Mouse (Mus musculus) frontal cortex, postnatal 14 days (tissue): ENCODE data around the gene Cbwd1.
"Not testable (repeated sequence)": the region's sequence is repeated elsewhere in the genome, so short reads cannot be mapped to it uniquely, and the experiment has no call there.

Experiments used
- DNase-seq, 2 experiments: peaks; one replicate each; pipeline ENCODE4 v3.0.0; 2022; ENCODE audit warnings: low spot score in 2 of 2

Gene Cbwd1

DNA sequence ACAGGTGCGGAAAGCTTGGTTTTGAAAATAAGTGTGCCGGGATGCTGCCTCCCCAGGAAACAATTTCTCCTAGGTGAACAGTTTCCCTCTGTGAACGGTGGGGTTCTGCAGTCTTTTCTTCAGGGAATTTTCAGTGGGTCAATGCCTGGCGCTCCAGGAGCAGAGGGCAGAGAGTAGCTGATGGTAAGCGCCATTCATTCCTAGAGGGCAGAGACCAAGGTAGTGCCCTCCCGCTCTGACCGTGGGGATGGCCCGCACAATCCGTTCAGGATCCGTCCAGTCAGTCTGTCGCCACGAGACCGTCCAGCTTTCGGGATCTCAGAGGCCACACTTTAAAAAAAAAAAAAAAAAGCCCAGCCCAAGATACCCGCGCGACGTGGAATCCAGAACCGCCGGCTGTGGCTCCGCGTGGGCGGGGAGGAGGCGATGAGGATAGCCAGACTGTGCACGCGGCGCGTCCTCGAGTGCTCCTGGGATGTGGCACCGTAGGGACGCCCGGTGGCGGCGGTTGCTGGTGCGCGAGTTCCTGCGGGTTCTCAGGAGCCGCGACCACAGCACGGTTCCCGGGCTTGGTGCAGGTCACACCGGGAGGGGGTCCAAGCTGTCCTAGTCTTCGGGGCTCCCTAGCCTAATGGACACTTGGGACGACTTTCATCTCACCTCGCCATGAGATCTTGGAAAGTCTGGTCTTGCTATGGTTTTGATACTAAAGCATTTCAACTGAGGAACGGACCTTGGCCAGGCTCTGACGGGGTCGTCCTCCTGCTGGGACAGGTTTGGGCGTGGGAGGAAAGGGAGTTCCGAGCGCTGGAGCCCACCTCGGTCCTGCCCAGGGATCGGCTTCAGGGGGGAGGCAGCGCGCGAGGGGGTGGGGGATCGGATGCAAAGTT lies 64.2 kb downstream of the Cbwd1 start:
- no peak for DNase-seq

DNA sequence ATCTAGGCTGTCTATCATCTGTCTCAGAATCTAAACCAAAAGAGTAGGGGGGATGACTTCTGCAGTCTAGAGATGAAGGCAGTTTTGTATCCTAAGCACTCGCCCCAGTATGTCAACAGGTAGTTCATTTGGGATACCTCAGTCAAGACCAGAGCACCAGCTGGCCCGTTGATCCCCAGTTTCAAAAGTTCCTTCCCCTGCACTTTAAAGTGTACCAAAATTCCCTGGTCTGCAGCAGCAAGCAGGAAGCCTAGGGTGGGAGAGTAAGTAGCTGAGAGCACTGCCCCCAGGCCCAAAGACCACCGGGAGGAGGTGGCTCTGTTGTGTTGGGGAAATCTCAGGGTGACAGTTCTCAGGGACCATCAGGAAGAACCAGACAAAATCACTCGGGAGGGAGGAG lies 64.9 kb downstream of the Cbwd1 start:
- no peak for DNase-seq

- DNase-seq = no peak
Measured at GRCm38 (mm10) chr19:24886888-24887287, 74.5 kb downstream of the Cbwd1 start.

GRCm38 (mm10) chr19:24885504-24885903 lies 75.9 kb downstream of the Cbwd1 start:
- DNase-seq = no peak

DNA sequence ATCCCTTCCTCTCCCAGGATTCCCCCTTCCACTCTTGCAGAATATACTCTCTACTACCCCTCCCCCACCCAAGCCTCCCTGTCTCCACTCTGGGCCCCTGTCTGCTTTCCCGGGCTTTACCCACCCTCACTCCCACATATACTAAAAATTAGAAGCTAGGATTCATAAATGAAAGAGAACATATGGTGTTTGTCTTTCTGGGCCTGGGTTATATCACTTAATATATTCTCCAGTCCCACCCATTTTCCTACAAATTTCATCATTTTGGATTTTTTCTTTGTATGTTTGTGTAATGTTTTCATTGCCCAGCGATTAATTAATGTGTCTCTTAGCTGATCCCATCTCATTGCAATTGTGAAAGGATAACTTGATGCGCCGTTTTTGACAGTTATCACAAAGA lies 80.2 kb downstream of the Cbwd1 start:
- no peak for DNase-seq

GRCm38 (mm10) chr19:24875129-24875870 lies 86.1 kb downstream of the Cbwd1 start, which contains the start of gene Gm10053:
TSS of gene Gm10053 (plus strand) at chr19:24875686.
- DNase-seq = not testable (repeated sequence)

GRCm38 (mm10) chr19:24873873-24874272 lies 87.5 kb downstream of the Cbwd1 start:
- no peak for DNase-seq

GRCm38 (mm10) chr19:24871037-24871635 lies 90.3 kb downstream of the Cbwd1 start:
- peak in 1 of 2 experiments; percentile 68 for DNase-seq
